Mouse (Mus musculus) testis, adult 2 months (tissue): ENCODE data around the gene Eif2b4.

Experiments
- CTCF ChIP-seq: fragments of 200-500 bp; IDR thresholded peaks from 2 replicates; pipeline ENCODE4 v1.5.1; 2012; ENCODE audit warnings: low read depth, mild to moderate bottlenecking, inconsistent platforms, low read length, moderate library complexity; ENCODE audit not compliant: control insufficient read depth, insufficient read depth, insufficient replicate concordance
- POLR2A ChIP-seq: fragments of 200-500 bp; IDR thresholded peaks from 2 replicates; pipeline ENCODE4 v1.6.1; 2012; ENCODE audit warnings: low read depth, mild to moderate bottlenecking, inconsistent platforms, low read length, moderate library complexity; ENCODE audit not compliant: control insufficient read depth

- TF ChIP-seq CTCF (no peak), POLR2A (no peak)
Observed at GRCm38 (mm10) chr5:31164878-31165277, 28.4 kb downstream of the Eif2b4 start.
